Mouse (Mus musculus): ENCODE results near the gene Foxq1. TPM values are rescaled to one million over a fixed set of nuclear protein-coding genes. Genes with fewer than 3 reads are reported as not detected.

Gene Foxq1
- total RNA-seq (2014; fragmentation: Nextera tagmentation) (not detected in 2 replicates), total RNA-seq (2017) (not detected in 2 replicates)

DNA sequence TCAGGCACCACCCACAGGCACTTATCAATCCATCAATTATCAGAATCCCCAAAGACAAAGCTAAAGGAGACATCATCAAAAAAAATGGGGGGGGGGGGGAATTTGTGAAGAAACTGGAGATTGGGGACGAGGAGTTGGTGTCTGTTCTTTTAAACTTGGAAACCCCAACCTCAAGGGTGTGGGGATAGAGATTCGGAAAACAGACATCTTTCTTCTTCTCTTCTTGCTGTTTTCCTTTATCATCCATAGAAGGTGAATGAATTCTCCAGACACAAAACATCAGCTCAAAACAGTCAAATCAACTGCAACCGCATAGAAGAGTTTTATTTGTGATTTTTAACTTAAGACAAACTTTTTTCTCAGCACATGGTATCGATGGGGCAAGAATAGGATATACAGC lies at the start of gene Foxq1:
Foxq1 (plus strand) TSS at position 301 of the 400 bp plus-strand sequence.
- ATAC-seq (replicated peaks; ENCODE audit: poor library complexity, severe bottlenecking): no peak

DNA sequence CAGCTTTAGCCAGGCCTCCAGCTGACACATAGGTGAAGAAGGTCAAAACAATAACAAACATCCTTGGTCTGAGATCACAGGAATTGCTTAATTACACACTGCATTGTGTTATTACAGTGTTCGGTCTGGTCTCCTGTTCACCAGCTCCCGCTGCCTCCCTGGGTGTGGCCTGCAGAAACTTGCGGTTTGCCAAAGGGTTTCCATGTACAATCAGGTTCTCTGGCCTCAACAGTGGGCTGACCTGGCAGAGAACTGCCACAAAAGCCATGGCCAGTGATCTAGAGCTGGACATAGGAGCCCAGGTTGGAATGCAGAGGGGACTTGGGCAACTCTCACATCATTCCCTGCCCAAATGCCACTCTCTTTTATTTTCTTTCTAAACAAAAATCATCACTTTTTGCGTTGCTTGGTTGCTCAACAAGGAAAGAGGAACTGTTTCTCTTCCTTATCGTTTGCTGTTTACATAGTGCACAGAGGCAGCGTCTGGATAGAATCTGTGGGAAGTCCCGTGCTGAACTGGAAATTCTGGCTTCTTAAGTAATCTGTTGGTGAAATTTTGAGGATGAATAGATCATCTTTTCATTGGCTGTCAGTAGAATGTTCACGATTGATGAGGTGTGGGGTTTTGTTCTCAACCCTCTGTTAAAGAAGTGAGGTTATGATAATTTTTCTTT lies 49.3 kb upstream of the Foxq1 start:
- ATAC-seq (replicated peaks; ENCODE audit: poor library complexity, severe bottlenecking): peak; percentile 91

GRCm38 (mm10) chr13:31515261-31515660 lies 40.7 kb upstream of the Foxq1 start:
- no peak for ATAC-seq (replicated peaks; ENCODE audit: poor library complexity, severe bottlenecking)

GRCm38 (mm10) chr13:31518411-31518886 lies 37.5 kb upstream of the Foxq1 start:
- ATAC-seq (replicated peaks; ENCODE audit: poor library complexity, severe bottlenecking): no peak

DNA sequence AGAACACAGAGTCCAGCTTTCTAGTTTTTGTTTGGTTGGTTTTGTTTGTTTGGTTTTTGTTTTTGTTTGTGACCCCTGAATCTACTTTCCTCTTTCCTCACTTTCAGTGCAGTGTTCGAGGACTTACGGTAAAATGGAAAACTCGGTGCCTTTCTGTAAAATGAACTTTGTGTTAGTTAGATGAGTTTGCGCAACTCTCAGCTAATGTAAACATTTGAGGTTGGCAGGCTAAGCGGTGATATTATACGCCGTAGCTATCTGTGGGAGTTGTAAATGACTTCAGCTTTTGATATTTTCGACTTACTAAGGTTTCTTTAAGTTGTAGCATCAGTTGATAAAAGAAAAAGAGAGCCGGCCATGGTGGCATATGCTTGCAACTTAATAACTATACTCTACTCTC lies 37.0 kb upstream of the Foxq1 start:
- ATAC-seq (replicated peaks; ENCODE audit: poor library complexity, severe bottlenecking): no peak

DNA sequence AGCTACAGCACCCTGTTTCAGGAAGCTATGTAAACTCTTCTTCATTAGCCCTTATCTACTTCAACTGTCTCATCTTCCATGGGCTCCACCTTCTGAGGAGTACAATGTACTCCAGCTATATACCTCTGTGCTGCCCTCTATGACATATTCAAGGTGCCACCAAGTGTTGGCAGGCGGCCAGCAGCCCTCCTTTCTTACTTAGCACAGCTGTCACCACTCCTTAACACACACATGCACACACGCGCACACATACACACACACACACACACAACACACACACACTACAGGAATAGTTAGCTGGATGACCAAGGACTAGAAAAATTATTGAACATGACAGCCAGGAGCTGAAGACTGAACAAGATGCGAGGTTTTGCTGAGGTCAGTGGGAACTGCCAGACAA lies 31.0 kb upstream of the Foxq1 start:
- no peak for ATAC-seq (replicated peaks; ENCODE audit: poor library complexity, severe bottlenecking)

DNA sequence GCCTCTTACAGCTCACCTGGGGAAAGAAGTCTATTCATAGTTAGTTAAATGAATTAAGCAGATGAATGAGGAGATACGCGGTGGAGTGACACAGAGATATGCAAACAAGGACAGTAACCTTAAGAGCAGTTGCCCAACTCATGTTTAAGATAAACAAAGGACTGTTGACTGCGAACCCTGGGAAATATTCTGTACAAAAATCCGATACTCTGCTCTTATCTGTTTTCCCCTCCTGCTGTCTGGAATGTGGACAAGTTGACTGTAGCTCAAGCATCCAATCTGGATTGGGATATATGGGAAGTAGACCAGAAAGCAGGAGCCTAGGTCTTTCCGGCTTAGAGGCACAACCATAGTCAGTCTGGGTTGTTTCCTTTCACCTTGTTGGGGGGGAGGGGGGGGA lies 24.7 kb upstream of the Foxq1 start:
- no peak for ATAC-seq (replicated peaks; ENCODE audit: poor library complexity, severe bottlenecking)

- no peak for ATAC-seq (replicated peaks; ENCODE audit: poor library complexity, severe bottlenecking)
Observed at GRCm38 (mm10) chr13:31531651-31532061, 24.3 kb upstream of the Foxq1 start.

GRCm38 (mm10) chr13:31534726-31535125 lies 21.2 kb upstream of the Foxq1 start:
- ATAC-seq (replicated peaks; ENCODE audit: poor library complexity, severe bottlenecking): no peak

DNA sequence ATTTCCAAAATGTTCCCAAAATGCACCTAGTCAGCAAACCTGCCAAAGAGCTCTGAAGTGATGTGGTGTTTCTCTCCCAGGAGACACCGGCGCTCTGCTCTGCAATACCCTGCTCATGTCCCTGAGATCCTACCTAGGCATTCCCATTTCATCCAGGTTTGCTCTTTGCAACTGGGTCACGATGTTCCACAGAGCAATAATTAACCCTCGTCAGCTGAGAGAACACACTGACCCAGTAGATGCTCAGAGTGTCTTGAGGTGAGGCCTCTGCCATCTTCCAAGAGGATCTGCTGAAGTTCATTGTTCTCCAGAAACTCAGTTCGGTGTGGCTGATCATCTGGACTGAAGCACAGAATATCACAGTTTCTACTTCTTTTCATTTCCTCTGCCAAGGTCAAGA lies 12.9 kb upstream of the Foxq1 start:
- no peak for ATAC-seq (replicated peaks; ENCODE audit: poor library complexity, severe bottlenecking)

- ATAC-seq (replicated peaks; ENCODE audit: poor library complexity, severe bottlenecking): no peak
Observed at GRCm38 (mm10) chr13:31546784-31547183, 9.2 kb upstream of the Foxq1 start.

- no peak for ATAC-seq (replicated peaks; ENCODE audit: poor library complexity, severe bottlenecking)
Observed at GRCm38 (mm10) chr13:31547204-31547603, 8.7 kb upstream of the Foxq1 start.

DNA sequence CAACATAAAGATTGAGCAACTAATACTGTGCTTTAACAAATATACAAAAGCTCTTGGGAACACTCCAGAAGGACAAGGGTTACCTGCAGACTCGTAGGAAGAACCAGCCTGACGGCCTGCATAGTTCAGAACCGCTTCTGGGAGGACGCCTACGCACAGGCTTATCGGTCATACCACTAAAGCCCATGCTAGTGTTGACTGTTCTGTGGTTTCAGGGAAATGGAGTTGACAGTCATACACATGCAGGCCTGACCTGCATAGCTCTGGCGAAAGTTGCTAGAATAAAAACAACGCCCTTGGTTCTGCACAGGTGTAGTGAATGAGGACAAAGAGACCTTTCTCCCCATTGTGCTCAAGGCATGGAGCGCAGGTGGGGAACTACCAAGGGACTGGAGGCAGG lies 8.3 kb upstream of the Foxq1 start:
- no peak for ATAC-seq (replicated peaks; ENCODE audit: poor library complexity, severe bottlenecking)

DNA sequence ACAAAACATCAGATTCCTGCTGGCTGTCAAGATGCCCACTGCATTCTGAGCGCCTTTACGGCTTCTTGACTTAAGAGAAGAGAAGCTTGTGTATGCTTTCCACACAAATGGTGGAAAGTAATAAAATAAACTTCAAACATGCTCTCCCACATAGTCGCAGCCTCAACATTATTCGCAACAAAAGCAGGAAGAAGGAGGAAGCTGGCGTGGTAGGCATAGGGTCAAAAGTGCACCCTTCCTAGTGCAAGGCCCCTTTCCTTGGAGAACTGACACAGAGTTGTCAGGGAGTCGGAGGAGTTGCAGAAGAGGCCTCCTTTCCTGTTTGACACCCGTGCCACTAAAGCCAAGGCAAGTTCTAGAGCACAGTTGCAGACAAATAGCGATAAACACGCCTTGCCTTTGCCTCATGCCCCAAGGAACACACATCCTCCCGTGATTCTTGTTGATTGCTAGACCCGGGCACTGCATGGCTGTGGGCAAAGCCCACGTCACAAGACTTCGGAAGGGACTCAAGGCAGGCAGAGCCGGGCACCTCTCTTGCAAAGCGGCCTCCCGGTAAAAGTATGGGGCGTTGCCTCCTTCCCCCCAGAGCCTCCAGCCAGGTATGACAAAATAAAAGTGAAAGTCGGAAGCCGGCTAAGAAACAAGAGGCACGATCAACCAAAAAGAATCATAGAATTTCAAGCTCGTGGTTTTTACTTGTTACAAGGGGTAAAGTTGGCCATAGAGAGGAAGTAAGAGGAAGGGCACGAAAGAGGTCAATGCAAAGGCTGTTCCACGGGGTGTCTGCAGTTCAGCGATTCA lies 1.2 kb downstream of the Foxq1 start:
- ATAC-seq (replicated peaks; ENCODE audit: poor library complexity, severe bottlenecking): no peak; the same call in 1 of the 2 replicates

- peak; percentile 33 for ATAC-seq (replicated peaks; ENCODE audit: poor library complexity, severe bottlenecking)
Observed at GRCm38 (mm10) chr13:31557768-31558520, 2.0 kb downstream of the Foxq1 start.

- peak; percentile 83 for ATAC-seq (replicated peaks; ENCODE audit: poor library complexity, severe bottlenecking)
Observed at GRCm38 (mm10) chr13:31558521-31559418, 2.8 kb downstream of the Foxq1 start, which contains the start of gene A530084C06Rik. TSS of gene A530084C06Rik (minus strand) at chr13:31559333.

GRCm38 (mm10) chr13:31559419-31560144 lies 3.6 kb downstream of the Foxq1 start:
- ATAC-seq (replicated peaks; ENCODE audit: poor library complexity, severe bottlenecking): peak; percentile 52

DNA sequence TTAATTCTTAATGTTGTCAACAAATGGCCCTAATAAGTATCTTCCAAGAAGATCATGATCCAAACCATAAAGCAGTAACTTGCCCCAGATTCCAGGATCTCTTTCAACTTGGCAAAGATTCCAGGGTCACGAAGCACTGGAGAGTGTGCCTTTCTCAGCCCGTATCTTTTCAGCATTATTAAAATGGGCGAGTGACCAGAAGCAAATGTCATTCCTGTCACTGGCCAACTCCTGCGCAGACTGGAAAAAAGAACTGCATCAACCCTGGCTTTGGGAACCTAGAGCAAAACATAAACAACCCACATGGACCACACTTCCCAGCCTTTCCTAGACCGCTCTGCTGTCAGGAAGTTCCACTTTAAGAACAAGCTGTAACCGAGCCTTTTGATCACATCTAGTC lies 8.5 kb downstream of the Foxq1 start:
- ATAC-seq (replicated peaks; ENCODE audit: poor library complexity, severe bottlenecking): no peak

DNA sequence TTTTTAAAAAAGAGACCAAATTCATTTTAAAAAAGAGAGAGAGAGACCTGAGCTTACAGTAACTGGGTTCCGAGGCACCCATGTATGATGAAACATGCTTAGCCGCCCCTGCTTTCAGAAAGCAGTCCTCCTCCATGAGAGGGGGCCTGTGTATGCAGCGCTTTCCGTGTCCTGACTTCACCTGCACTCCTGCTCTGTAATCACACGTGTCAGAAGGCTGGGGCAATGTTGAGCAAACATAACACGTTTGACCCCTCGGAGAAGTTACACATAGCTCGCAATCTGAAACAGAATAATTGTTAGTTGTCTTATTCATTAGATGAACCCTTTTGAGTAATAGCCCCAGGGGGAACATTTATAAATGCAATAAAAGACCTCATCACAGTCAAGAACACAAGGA lies 11.2 kb downstream of the Foxq1 start:
- no peak for ATAC-seq (replicated peaks; ENCODE audit: poor library complexity, severe bottlenecking)
